Mouse (Mus musculus): ENCODE results near the gene Nptxr.

GRCm38 (mm10) chr15:79763601-79764246, 40.8 kb downstream of the Nptxr start:
- TF ChIP-seq USF1 (IDR thresholded peaks at IDR 0.05; ENCODE audit: low read depth, low read length) (no peak), USF2 (conservative IDR thresholded peaks at IDR 0.05; ENCODE audit: low read depth, low read length) (no peak), POLR2A (IDR thresholded peaks at IDR 0.05; ENCODE audit: low read depth, low read length) (no peak), CTCF (conservative IDR thresholded peaks at IDR 0.05 in 1 of 2, IDR thresholded peaks at IDR 0.05 in 1 of 2; ENCODE audit: low read depth in 2 of 2, low read length in 2 of 2) (no peak), RAD21 (IDR thresholded peaks at IDR 0.05; ENCODE audit: low read depth, low read length) (no peak), HCFC1 (IDR thresholded peaks at IDR 0.05; ENCODE audit: low read depth, low read length) (no peak)

Data from CH12.LX (cell line).